Mouse (Mus musculus) heart, embryonic 15.5 days (tissue): ENCODE data around the gene Calhm1. TPM values are rescaled to one million over a fixed set of nuclear protein-coding genes. Genes with fewer than 3 reads are reported as not detected.

Source experiments
- ATAC-seq: fragments of 200-750 bp; cut with Nextera tagmentation; replicated peaks from 2 replicates; pipeline ENCODE4 v1.8.0; 2017; ENCODE audit warnings: low read depth, moderate TSS enrichment; ENCODE audit not compliant: insufficient number of reproducible peaks, insufficient read depth, low FRiP score
- H3K27ac ChIP-seq: fragments of 300-500 bp; sonication (generic); 2 replicates; pipeline ENCODE4 v1.5.1; 2015; ENCODE audit warnings: mild to moderate bottlenecking, inconsistent platforms
- H3K27me3 ChIP-seq: fragments of 300-500 bp; sonication (generic); 2 replicates; pipeline ENCODE4 v1.6.1; 2015; ENCODE audit warnings: inconsistent platforms
- H3K36me3 ChIP-seq: fragments of 300-500 bp; sonication (generic); 2 replicates; pipeline ENCODE4 v1.6.1; 2015; ENCODE audit warnings: mild to moderate bottlenecking, inconsistent platforms
- H3K4me1 ChIP-seq: fragments of 300-500 bp; sonication (generic); replicated peaks from 2 replicates; pipeline ENCODE4 v1.6.1; 2015; ENCODE audit warnings: inconsistent platforms
- H3K4me2 ChIP-seq: fragments of 300-500 bp; sonication (generic); 2 replicates; pipeline ENCODE4 v1.6.1; 2015; ENCODE audit warnings: inconsistent platforms, mild to moderate bottlenecking, moderate library complexity
- H3K4me3 ChIP-seq: fragments of 300-500 bp; sonication (generic); 2 replicates; pipeline ENCODE4 v1.5.1; 2015; ENCODE audit warnings: mild to moderate bottlenecking, inconsistent platforms
- H3K9ac ChIP-seq: fragments of 300-500 bp; sonication (generic); 2 replicates; pipeline ENCODE4 v1.6.1; 2015; ENCODE audit warnings: mild to moderate bottlenecking, inconsistent platforms
- H3K9me3 ChIP-seq: fragments of 300-500 bp; sonication (generic); replicated peaks from 2 replicates; pipeline ENCODE4 v1.6.1; 2016; ENCODE audit warnings: inconsistent platforms
- WGBS: fragments of 180-500 bp; shearing (Covaris S2); methylation state at CpG from one replicate; pipeline ENCODE4 v1.1.7; 2015; ENCODE audit warnings: mixed read lengths; 5-methylcytosine and 5-hydroxymethylcytosine counted together
- polyA plus RNA-seq: library from polyadenylated mRNA; unstranded; fragments of >200 nt; fragmentation: Nextera tagmentation; extraction: Ambion mirVana; gene quantifications from 2 replicates; pipeline ENCODE4 v1.2.1, GENCODE M21; 2015

The Calhm1 gene
- polyA plus RNA-seq, 1 experiment from 2014 or later: not detected

GRCm38 (mm10) chr19:47130551-47131125 is 13.4 kb downstream of the Calhm1 start:
- H3K4me2 ChIP-seq: no peak overlapping the region
- no peak overlapping the region for H3K27ac ChIP-seq
- H3K9me3 ChIP-seq: no peaks in the 10 kb centered on the region
- peaks cover 73% of the 10 kb centered on the region for H3K36me3 ChIP-seq
- no peak overlapping the region for H3K9ac ChIP-seq
- WGBS: 93% methylated on average over 15 of the region's 15 CpGs
- no peak for ATAC-seq
- no peak overlapping the region for H3K4me3 ChIP-seq
- no peaks in the 10 kb centered on the region for H3K4me1 ChIP-seq
- no peaks in the 10 kb centered on the region for H3K27me3 ChIP-seq

DNA sequence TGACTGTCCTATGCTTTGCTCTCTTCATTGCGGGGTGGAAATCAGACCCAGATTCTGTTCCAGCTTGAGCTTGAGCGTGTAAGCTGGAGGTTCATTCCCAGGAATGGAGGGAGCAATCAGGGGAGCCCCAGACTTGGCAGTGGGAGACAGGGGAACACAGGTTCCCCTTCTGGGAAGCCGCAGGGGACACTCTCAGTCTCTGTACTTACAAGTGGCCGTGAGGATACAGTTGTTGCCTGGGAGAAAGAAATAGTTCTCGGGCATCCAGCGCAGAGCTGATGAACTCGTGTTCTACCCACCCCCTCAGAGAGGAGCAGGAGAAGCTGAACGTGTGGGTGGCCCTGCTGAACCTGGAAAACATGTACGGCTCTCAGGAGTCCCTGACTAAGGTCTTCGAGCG is 15.2 kb downstream of the Calhm1 start:
- no peaks in the 10 kb centered on the region for H3K9me3 ChIP-seq
- H3K4me1 ChIP-seq: peaks cover 10% of the 10 kb centered on the region
- no peak for ATAC-seq
- 89% methylated on average over 11 of the region's 11 CpGs for WGBS
- no peak overlapping the region for H3K27ac ChIP-seq
- no peak overlapping the region for H3K4me3 ChIP-seq
- H3K9ac ChIP-seq: no peak overlapping the region
- no peak overlapping the region for H3K4me2 ChIP-seq
- peaks cover 84% of the 10 kb centered on the region for H3K36me3 ChIP-seq
- no peaks in the 10 kb centered on the region for H3K27me3 ChIP-seq

DNA sequence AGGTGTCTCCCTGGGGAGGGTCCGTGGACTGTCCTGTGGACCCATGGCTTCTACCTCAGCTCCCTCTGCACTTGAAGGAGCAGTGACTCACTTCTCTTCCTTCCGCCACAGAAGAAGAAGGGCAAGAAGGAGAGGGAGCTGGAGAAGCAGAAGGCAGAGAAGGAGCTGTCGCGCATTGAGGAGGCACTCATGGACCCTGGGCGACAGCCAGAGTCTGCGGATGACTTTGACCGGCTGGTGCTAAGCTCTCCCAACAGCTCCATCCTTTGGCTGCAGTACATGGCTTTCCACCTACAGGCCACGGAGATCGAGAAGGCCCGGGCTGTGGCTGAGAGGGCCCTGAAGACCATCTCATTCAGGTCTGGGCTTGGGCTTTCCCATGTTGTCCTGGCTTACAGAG is 15.9 kb downstream of the Calhm1 start:
- H3K4me1 ChIP-seq: peaks cover 13% of the 10 kb centered on the region
- WGBS: 90% methylated on average over 10 of the region's 10 CpGs
- H3K36me3 ChIP-seq: peaks cover 78% of the 10 kb centered on the region
- H3K9me3 ChIP-seq: no peaks in the 10 kb centered on the region
- H3K4me3 ChIP-seq: no peak overlapping the region
- H3K27ac ChIP-seq: no peak overlapping the region
- H3K9ac ChIP-seq: no peak overlapping the region
- no peak for ATAC-seq
- no peaks in the 10 kb centered on the region for H3K27me3 ChIP-seq
- no peak overlapping the region for H3K4me2 ChIP-seq

DNA sequence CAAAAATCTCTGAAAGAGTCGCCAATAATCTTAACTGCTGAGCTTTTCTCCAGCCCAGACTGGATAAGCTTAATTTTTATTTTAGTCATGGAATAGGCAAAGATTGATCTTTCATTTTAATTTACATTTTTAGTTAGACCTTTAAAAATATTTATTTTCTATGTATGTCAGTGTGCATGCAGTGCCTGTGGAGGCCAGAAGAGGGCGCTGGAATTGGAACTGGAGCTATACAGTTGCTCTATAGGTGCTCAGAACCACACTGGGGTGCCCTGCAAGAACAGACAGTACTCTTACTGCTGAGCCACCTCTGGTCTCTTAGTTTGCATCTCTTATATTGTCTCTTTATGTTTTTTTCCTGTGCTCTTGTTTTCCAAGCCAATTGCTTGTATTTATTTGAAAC is 21.3 kb downstream of the Calhm1 start:
- H3K9me3 ChIP-seq: no peaks in the 10 kb centered on the region
- H3K9ac ChIP-seq: no peak overlapping the region
- 23% methylated on average over 2 of the region's 2 CpGs for WGBS
- no peaks in the 10 kb centered on the region for H3K27me3 ChIP-seq
- no peak overlapping the region for H3K4me2 ChIP-seq
- no peak for ATAC-seq
- H3K27ac ChIP-seq: no peak overlapping the region
- H3K4me3 ChIP-seq: no peak overlapping the region
- peaks cover 47% of the 10 kb centered on the region for H3K36me3 ChIP-seq
- peaks cover 13% of the 10 kb centered on the region for H3K4me1 ChIP-seq

DNA sequence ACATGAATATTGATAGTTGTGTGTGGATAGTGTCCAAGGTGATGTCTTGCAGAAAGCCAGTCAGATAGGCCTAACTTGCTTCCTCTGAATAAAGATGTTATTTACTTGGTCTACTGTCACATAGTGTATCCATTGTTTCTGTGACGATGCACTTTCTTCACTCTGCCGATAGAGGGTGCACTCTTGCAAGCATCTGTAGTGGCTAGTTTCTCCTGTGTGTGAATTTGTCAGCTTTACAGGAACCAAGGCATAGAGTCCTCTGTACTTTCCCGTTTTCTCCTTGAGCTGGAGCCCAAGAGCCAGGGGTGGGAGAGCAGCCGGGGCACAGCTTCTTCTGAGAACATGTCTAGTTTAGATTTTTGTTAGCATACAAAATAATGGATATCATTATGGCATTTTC is 23.0 kb downstream of the Calhm1 start:
- H3K36me3 ChIP-seq: peaks cover 39% of the 10 kb centered on the region
- H3K4me1 ChIP-seq: peaks cover 16% of the 10 kb centered on the region
- no peak overlapping the region for H3K9ac ChIP-seq
- 45% methylated on average over 4 of the region's 4 CpGs for WGBS
- no peak overlapping the region for H3K27ac ChIP-seq
- no peaks in the 10 kb centered on the region for H3K27me3 ChIP-seq
- ATAC-seq: no peak
- H3K4me3 ChIP-seq: no peak overlapping the region
- no peaks in the 10 kb centered on the region for H3K9me3 ChIP-seq
- no peak overlapping the region for H3K4me2 ChIP-seq

- Histone ChIP-seq H3K4me3 (no peak overlapping the region), H3K4me2 (no peak overlapping the region), H3K27me3 (no peaks in the 10 kb centered on the region), H3K27ac (no peak overlapping the region), H3K36me3 (peaks cover 48% of the 10 kb centered on the region), H3K9ac (no peak overlapping the region), H3K9me3 (no peaks in the 10 kb centered on the region), H3K4me1 (0 out of 2 replicates have a peak, but pooled peaks cover 3% of the 10 kb centered on the region)
- ATAC-seq: no peak
- WGBS: 84% methylated on average over 2 of the region's 2 CpGs
Measured at GRCm38 (mm10) chr19:47118634-47119033, 25.4 kb downstream of the Calhm1 start.

DNA sequence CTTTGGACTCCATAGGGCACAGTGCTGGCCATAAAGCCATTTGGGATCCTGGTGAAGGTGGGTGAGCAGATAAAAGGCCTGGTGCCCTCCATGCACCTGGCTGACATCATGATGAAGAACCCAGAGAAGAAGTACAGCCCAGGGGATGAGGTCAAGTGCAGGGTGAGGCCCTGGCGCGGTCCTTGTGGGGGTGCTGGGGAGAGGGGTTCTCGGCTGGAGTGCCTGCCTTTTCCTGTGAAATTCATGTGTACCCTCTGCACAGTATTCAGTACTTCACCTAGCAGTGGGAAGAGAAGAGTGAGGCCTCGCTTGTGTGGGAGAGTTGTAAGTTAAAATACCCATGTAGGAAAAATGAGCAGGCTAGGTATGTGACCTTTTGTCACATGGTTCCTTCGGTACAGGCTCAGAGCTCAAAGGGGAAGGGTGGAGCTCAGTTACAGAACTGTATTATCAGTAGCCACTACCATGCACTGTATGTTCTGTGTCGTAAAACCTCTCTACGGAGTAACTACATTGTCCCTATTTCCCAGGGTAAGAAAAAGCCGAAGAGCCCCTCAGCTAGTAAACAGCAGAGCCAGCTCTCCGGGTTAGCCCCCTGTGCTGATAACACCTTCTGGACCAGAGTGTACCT is 39.3 kb downstream of the Calhm1 start:
- no peak overlapping the region for H3K9ac ChIP-seq
- H3K4me3 ChIP-seq: no peak overlapping the region
- H3K4me2 ChIP-seq: no peak overlapping the region
- no peaks in the 10 kb centered on the region for H3K27me3 ChIP-seq
- H3K9me3 ChIP-seq: no peaks in the 10 kb centered on the region
- no peaks in the 10 kb centered on the region for H3K4me1 ChIP-seq
- no peak overlapping the region for H3K27ac ChIP-seq
- WGBS: 85% methylated on average over 9 of the region's 9 CpGs
- peaks cover 94% of the 10 kb centered on the region for H3K36me3 ChIP-seq
- no peak for ATAC-seq

GRCm38 (mm10) chr19:47101080-47101479 is 43.0 kb downstream of the Calhm1 start:
- no peaks in the 10 kb centered on the region for H3K9me3 ChIP-seq
- H3K27me3 ChIP-seq: no peaks in the 10 kb centered on the region
- WGBS: 73% methylated on average over 5 of the region's 5 CpGs
- H3K27ac ChIP-seq: no peak overlapping the region
- H3K9ac ChIP-seq: no peak overlapping the region
- H3K4me2 ChIP-seq: no peak overlapping the region
- no peak overlapping the region for H3K4me3 ChIP-seq
- peaks cover 92% of the 10 kb centered on the region for H3K36me3 ChIP-seq
- no peaks in the 10 kb centered on the region for H3K4me1 ChIP-seq
- no peak for ATAC-seq

Other genes with a start within 250 kb of the Calhm1 start
- gene Ina, start 129.6 kb downstream of the Calhm1 start, polyA plus RNA-seq: 0.58 and 5.8 TPM in 2 replicates
- gene Nt5c2, start 129.1 kb downstream of the Calhm1 start, polyA plus RNA-seq: 117 and 118 TPM in 2 replicates
- gene Pcgf6, start 93.3 kb downstream of the Calhm1 start, polyA plus RNA-seq: 6.8 and 7.8 TPM in 2 replicates
- gene Taf5, start 76.5 kb downstream of the Calhm1 start, polyA plus RNA-seq: 2.6 and 3.2 TPM in 2 replicates
- 1,922 and 3,380 TPM in 2 replicates for gene Usmg5, start 53.6 kb downstream of the Calhm1 start, polyA plus RNA-seq
- 4.6 and 5.2 TPM in 2 replicates for gene Pdcd11, start 53.5 kb downstream of the Calhm1 start, polyA plus RNA-seq
- 4.6 and 6.5 TPM in 2 replicates for gene Calhm2, start 6.0 kb downstream of the Calhm1 start, polyA plus RNA-seq
- not detected in 2 replicates for gene Calhm3, start 13.5 kb upstream of the Calhm1 start, polyA plus RNA-seq
- gene Neurl1a, start 34.6 kb upstream of the Calhm1 start, polyA plus RNA-seq: 1.2 and 2.3 TPM in 2 replicates